Comparison of ENCODE assay signal across 9 mouse cellular contexts in genomic region chr5:140420616-140421015, GRCm38 (mm10). TPM values are rescaled to one million over a fixed set of nuclear protein-coding genes. Genes with fewer than 3 reads are reported as not detected.
DNase-seq lines count a peak whose midpoint lies in the region; ATAC-seq lines count a peak whose summit lies in the region.
"Had no signal": no experiment of that assay in that cellular context is flagged by ENCODE, and none has a peak within 500 bp of the region (broad histone marks: within the 10 kb centered on the region; RNA-seq: fewer than 3 reads in every experiment).

No protein-coding gene starts in this region.

- H3K27ac ChIP-seq in limb, embryonic 15.5 days, result no peak overlapping the region
- no peak overlapping the region for H3K27ac ChIP-seq in stomach, embryonic 16.5 days (ENCODE audit: low read length)

- H3K4me1 ChIP-seq in megakaryocyte, embryonic 14.5 days, result peaks cover 43% of the 10 kb centered on the region
- H3K4me1 ChIP-seq in limb, embryonic 15.5 days, result peaks cover 19% of the 10 kb centered on the region
- peaks cover 12% of the 10 kb centered on the region; the same call in 1 of the 2 replicates for H3K4me1 ChIP-seq in stomach, embryonic 16.5 days (ENCODE audit: control insufficient read depth, insufficient read depth, low read length)

- peak overlapping the region; percentile 100 for H3K4me3 ChIP-seq in megakaryocyte, embryonic 14.5 days (replicated peaks)
- peak overlapping the region; percentile 86 for H3K4me3 ChIP-seq in limb, embryonic 15.5 days
- H3K4me3 ChIP-seq in stomach, embryonic 16.5 days (replicated peaks; ENCODE audit: low read length), result peak overlapping the region; percentile 100

- no peak for DNase-seq in urinary bladder, adult 18-20 months (ENCODE audit: low spot score in 2 of 2)
- no peak for DNase-seq in cerebellum, adult 11-12 months
- no peak for DNase-seq in testis, postnatal 10 days (ENCODE audit: low spot score)

- WGBS in limb, embryonic 15.5 days, result 69% methylated on average over 4 of the region's 4 CpGs
- 47% methylated on average over 4 of the region's 4 CpGs for WGBS in stomach, embryonic 16.5 days

- H3K36me3 ChIP-seq in megakaryocyte, embryonic 14.5 days (replicated peaks; ENCODE audit: low read length), result peaks cover 43% of the 10 kb centered on the region
- H3K36me3 ChIP-seq in limb, embryonic 15.5 days, result peaks cover 20% of the 10 kb centered on the region
- no peaks in the 10 kb centered on the region for H3K36me3 ChIP-seq in stomach, embryonic 16.5 days (ENCODE audit: control insufficient read depth, insufficient read depth, low read length)

- peak overlapping the region; percentile 92; the same call in 1 of the 2 replicates for H3K9ac ChIP-seq in limb, embryonic 15.5 days
- H3K9ac ChIP-seq in stomach, embryonic 16.5 days (ENCODE audit: low read length), result peak overlapping the region; percentile 98

- ATAC-seq in megakaryocyte, adult 5-6 weeks (ENCODE audit: poor library complexity, severe bottlenecking), result no peak
- peak; percentile 18 for ATAC-seq in erythroid progenitor cell, adult 5-6 weeks (replicated peaks; ENCODE audit: low FRiP score, poor library complexity, severe bottlenecking)
- no peak for ATAC-seq in limb, embryonic 15.5 days (ENCODE audit: insufficient number of reproducible peaks, low FRiP score, low TSS enrichment, low read depth)
- ATAC-seq in stomach, embryonic 16.5 days (ENCODE audit: insufficient read depth, low FRiP score), result no peak

- H3K4me2 ChIP-seq in limb, embryonic 15.5 days, result peak overlapping the region; percentile 63
- peak overlapping the region; percentile 65 for H3K4me2 ChIP-seq in stomach, embryonic 16.5 days (ENCODE audit: low read depth, low read length)

- no peaks in the 10 kb centered on the region for H3K27me3 ChIP-seq in megakaryocyte, embryonic 14.5 days (replicated peaks)
- no peaks in the 10 kb centered on the region for H3K27me3 ChIP-seq in limb, embryonic 15.5 days
- H3K27me3 ChIP-seq in stomach, embryonic 16.5 days (ENCODE audit: control insufficient read depth, insufficient read depth, low read length), result no peaks in the 10 kb centered on the region

- H3K9me3 ChIP-seq in megakaryocyte, embryonic 14.5 days, result no peaks in the 10 kb centered on the region
- no peaks in the 10 kb centered on the region for H3K9me3 ChIP-seq in limb, embryonic 15.5 days
- H3K9me3 ChIP-seq in stomach, embryonic 16.5 days (replicated peaks; ENCODE audit: control insufficient read depth, low read length), result no peaks in the 10 kb centered on the region

RNA-seq across cellular contexts. Expression of gene Eif3b, which starts 1.5 kb away (rescaled TPM):
- 18.7 and 48.8 TPM in 2 replicates for polyA plus RNA-seq in megakaryocyte, embryonic 14.5 days (2012; ENCODE audit: insufficient read depth, low replicate concordance)
- total RNA-seq in megakaryocyte, adult 5-6 weeks (2015), result 82.3 and 108 TPM in 2 replicates
- total RNA-seq in megakaryocyte, adult 5-6 weeks (2017), result 43.2 and 74.9 TPM in 2 replicates
- 44.7 and 110 TPM in 2 replicates for total RNA-seq in erythroid progenitor cell, adult 5-6 weeks (2015; ENCODE audit: low replicate concordance)
- total RNA-seq in erythroid progenitor cell, adult 5-6 weeks (2017; ENCODE audit: low replicate concordance), result 43.6 and 66.2 TPM in 2 replicates
- 94.2 and 104 TPM in 2 replicates for polyA plus RNA-seq in limb, embryonic 15.5 days (2015; fragmentation: Nextera tagmentation; extraction: Ambion mirVana)
- polyA plus RNA-seq in stomach, embryonic 16.5 days (2015; fragmentation: Nextera tagmentation; extraction: Ambion mirVana), result 64.3 and 72.7 TPM in 2 replicates

RNA-seq across cellular contexts. Expression of gene Gm4869, which starts 24.8 kb away (rescaled TPM):
- 0.03 TPM in 1 of 2 replicates, not detected in the other for polyA plus RNA-seq in megakaryocyte, embryonic 14.5 days (2012; ENCODE audit: insufficient read depth, low replicate concordance)
- total RNA-seq in megakaryocyte, adult 5-6 weeks (2015), result not detected in 2 replicates
- not detected in 2 replicates for total RNA-seq in megakaryocyte, adult 5-6 weeks (2017)
- not detected in 2 replicates for total RNA-seq in erythroid progenitor cell, adult 5-6 weeks (2015; ENCODE audit: low replicate concordance)
- total RNA-seq in erythroid progenitor cell, adult 5-6 weeks (2017; ENCODE audit: low replicate concordance), result not detected in 2 replicates
- not detected in 2 replicates for polyA plus RNA-seq in limb, embryonic 15.5 days (2015; fragmentation: Nextera tagmentation; extraction: Ambion mirVana)
- polyA plus RNA-seq in stomach, embryonic 16.5 days (2015; fragmentation: Nextera tagmentation; extraction: Ambion mirVana), result not detected in 2 replicates
- total RNA-seq: monocyte, adult 5-6 weeks had no signal

RNA-seq across cellular contexts. Expression of gene Snx8, which starts 31.6 kb away (rescaled TPM):
- 7.2 and 17.8 TPM in 2 replicates for polyA plus RNA-seq in megakaryocyte, embryonic 14.5 days (2012; ENCODE audit: insufficient read depth, low replicate concordance)
- total RNA-seq in megakaryocyte, adult 5-6 weeks (2015), result 2.8 and 3.5 TPM in 2 replicates
- 8.1 and 8.3 TPM in 2 replicates for total RNA-seq in megakaryocyte, adult 5-6 weeks (2017)
- 0.84 and 1.1 TPM in 2 replicates for total RNA-seq in erythroid progenitor cell, adult 5-6 weeks (2015; ENCODE audit: low replicate concordance)
- total RNA-seq in erythroid progenitor cell, adult 5-6 weeks (2017; ENCODE audit: low replicate concordance), result 1.0 TPM in 1 of 2 replicates, not detected in the other
- polyA plus RNA-seq in limb, embryonic 15.5 days (2015; fragmentation: Nextera tagmentation; extraction: Ambion mirVana), result 23.8 and 24.8 TPM in 2 replicates
- 17.9 and 19.3 TPM in 2 replicates for polyA plus RNA-seq in stomach, embryonic 16.5 days (2015; fragmentation: Nextera tagmentation; extraction: Ambion mirVana)
